Mouse (Mus musculus) MEL (cell line): ENCODE data around the gene Nfyb.

Source experiments
- CTCF ChIP-seq, 3 experiments: IDR thresholded peaks in 2 of 3; conservative IDR thresholded peaks in 1 of 3; 2 replicates each; pipeline ENCODE4 v1.5.1; 2011 to 2012; ENCODE audit warnings: low read length in 3 of 3, low read depth in 2 of 3, mild to moderate bottlenecking in 2 of 3, improper control_type of control experiment in 1 of 3, inconsistent platforms in 1 of 3, mixed read lengths in 1 of 3, moderate library complexity in 1 of 3; ENCODE audit not compliant: control insufficient read depth in 1 of 3, insufficient read depth in 1 of 3, poor library complexity in 1 of 3, severe bottlenecking in 1 of 3
- EP300 ChIP-seq, 2 experiments: IDR thresholded peaks; 2 replicates each; pipeline ENCODE4 v1.6.1; 2011; ENCODE audit warnings: improper control_type of control experiment in 2 of 2, low read length in 2 of 2, low read depth in 1 of 2, mild to moderate bottlenecking in 1 of 2
- USF1 ChIP-seq: IDR thresholded peaks from 2 replicates; pipeline ENCODE4 v1.6.1; 2014; ENCODE audit warnings: low read depth, mild to moderate bottlenecking, inconsistent platforms, low read length, improper control_type of control experiment, moderate library complexity
- ZMIZ1 ChIP-seq: IDR thresholded peaks from 2 replicates; pipeline ENCODE4 v1.6.1; 2012; ENCODE audit warnings: low read depth, mild to moderate bottlenecking, inconsistent platforms, low read length, improper control_type of control experiment, moderate library complexity

- TF ChIP-seq CTCF (IDR thresholded peaks at IDR 0.05 in 2 of 3, conservative IDR thresholded peaks at IDR 0.05 in 1 of 3; ENCODE audit: control insufficient read depth in 1 of 3, insufficient read depth in 1 of 3, low read depth in 2 of 3, low read length in 3 of 3, poor library complexity in 1 of 3, severe bottlenecking in 1 of 3) (no peak), ZMIZ1 (no peak), EP300 (IDR thresholded peaks at IDR 0.05; ENCODE audit: low read depth in 1 of 2, low read length in 2 of 2) (peak in 1 of 2 experiments; percentile 31; a peak in 1 of 4 replicates), USF1 (0 out of 2 replicates have a peak, but pooled peaks have one; percentile 14)
These were observed 43.3 kb upstream of the Nfyb start for GRCm38 (mm10) chr10:82807238-82807637.
